19 mouse cellular contexts compared by ENCODE assay signal in genomic region chr17:73519350-73519749, GRCm38 (mm10).
DNase-seq lines count a peak whose midpoint lies in the region; ATAC-seq lines count a peak whose summit lies in the region.
"Had no signal": no experiment of that assay in that cellular context is flagged by ENCODE, and none has a peak within 500 bp of the region (broad histone marks: within the 10 kb centered on the region; RNA-seq: fewer than 3 reads in every experiment).

No protein-coding gene starts in this region.

- no peak for DNase-seq in frontal cortex, postnatal 14 days (ENCODE audit: low spot score in 2 of 2)
- DNase-seq in right cerebral cortex, adult 18-20 months = peak; percentile 67
- DNase-seq in right cerebral cortex, postnatal 4 days = no peak
- DNase-seq in left cerebral cortex, adult 9 months (ENCODE audit: low spot score in 2 of 2) = peak; percentile 11 to 49
- peak; percentile 86 for DNase-seq in telencephalon, adult 2 months (ENCODE audit: low read depth, low spot score)
- DNase-seq in ovary, postnatal 36 days (ENCODE audit: low spot score) = no peak
- DNase-seq: adrenal gland, adult 8-10 months; adrenal gland, postnatal 36 days; B cell, adult 2 months; cerebellum, adult 11 months; cerebellum, adult 8-10 months; cerebellum, postnatal 14 days; gastrocnemius, postnatal 36 days; heart, adult 18-20 months; heart, postnatal 10 days; heart, postnatal 4 days had no signal

- ATAC-seq in frontal cortex, adult (ENCODE audit: low TSS enrichment) = peak; percentile 74
- ATAC-seq: CD4-positive, CD25-positive, alpha-beta regulatory T cell, adult 4 months; forebrain, embryonic 15.5 days had no signal

Comparison
In these comparisons a context has a peak if more than half of its experiments do, and no peak if none do; other contexts are left out.
1. DNase-seq: peak in right cerebral cortex, adult 18-20 months (single experiment), left cerebral cortex, adult 9 months (2 of 2) and telencephalon, adult 2 months (single experiment); none in frontal cortex, postnatal 14 days (0 of 2), right cerebral cortex, postnatal 4 days (single experiment) and ovary, postnatal 36 days (single experiment).